8 mouse cellular contexts compared by ENCODE assay signal in genomic region chr5:4496132-4496906, GRCm38 (mm10).
DNase-seq lines count a peak whose midpoint lies in the region; ATAC-seq lines count a peak whose summit lies in the region.

No protein-coding gene starts in this region.

- H3K27me3 ChIP-seq in forebrain, embryonic 11.5 days (ENCODE audit: control insufficient read depth, insufficient read depth, low read length): no peaks in the 10 kb centered on the region
- no peaks in the 10 kb centered on the region for H3K27me3 ChIP-seq in heart, embryonic 15.5 days
- no peaks in the 10 kb centered on the region for H3K27me3 ChIP-seq in stomach, embryonic 14.5 days (ENCODE audit: control insufficient read depth, insufficient read depth, low read length)

- H3K36me3 ChIP-seq in forebrain, embryonic 11.5 days (ENCODE audit: control insufficient read depth, insufficient read depth, low read length): no peaks in the 10 kb centered on the region
- no peaks in the 10 kb centered on the region for H3K36me3 ChIP-seq in heart, embryonic 15.5 days
- H3K36me3 ChIP-seq in stomach, embryonic 14.5 days (ENCODE audit: control insufficient read depth, insufficient read depth, low read length): no peaks in the 10 kb centered on the region

- no peak overlapping the region for H3K4me3 ChIP-seq in forebrain, embryonic 11.5 days (ENCODE audit: low read depth, low read length)
- no peak overlapping the region for H3K4me3 ChIP-seq in heart, embryonic 15.5 days
- no peak overlapping the region for H3K4me3 ChIP-seq in stomach, embryonic 14.5 days (ENCODE audit: low read depth, low read length)

- no peaks in the 10 kb centered on the region for H3K9me3 ChIP-seq in forebrain, embryonic 11.5 days (ENCODE audit: control insufficient read depth, low read length)
- H3K9me3 ChIP-seq in heart, embryonic 15.5 days (replicated peaks): no peaks in the 10 kb centered on the region
- H3K9me3 ChIP-seq in stomach, embryonic 14.5 days (ENCODE audit: control insufficient read depth, low read depth, low read length): no peaks in the 10 kb centered on the region

- H3K9ac ChIP-seq in forebrain, embryonic 11.5 days (ENCODE audit: low read length): no peak overlapping the region
- no peak overlapping the region for H3K9ac ChIP-seq in heart, embryonic 15.5 days
- H3K9ac ChIP-seq in stomach, embryonic 14.5 days (replicated peaks; ENCODE audit: low read depth, low read length): no peak overlapping the region

- peak overlapping the region; percentile 19; the same call in 1 of the 2 replicates for H3K4me2 ChIP-seq in forebrain, embryonic 11.5 days (ENCODE audit: low read depth, low read length, severe bottlenecking)
- H3K4me2 ChIP-seq in heart, embryonic 15.5 days: peak overlapping the region; percentile 47
- peak overlapping the region; percentile 10; the same call in 1 of the 2 replicates for H3K4me2 ChIP-seq in stomach, embryonic 14.5 days (replicated peaks; ENCODE audit: low read depth, low read length)

- DNase-seq in 3134 (ENCODE audit: extremely low read depth, insufficient read length, low spot score): peak; percentile 75
- DNase-seq in adrenal gland, postnatal 36 days: peak; percentile 84 to 86
- no peak for DNase-seq in forebrain, embryonic 11.5 days (ENCODE audit: low spot score)
- peak; percentile 4 to 9 for DNase-seq in kidney, postnatal 36 days
- DNase-seq in lung, postnatal 14 days: peak; percentile 37

- WGBS in forebrain, embryonic 11.5 days: 14% methylated on average over 20 of the region's 20 CpGs
- 26% methylated on average over 20 of the region's 20 CpGs for WGBS in heart, embryonic 15.5 days
- WGBS in stomach, embryonic 14.5 days: 35% methylated on average over 20 of the region's 20 CpGs

- peak; percentile 54; the same call in 1 of the 2 replicates for ATAC-seq in forebrain, embryonic 11.5 days (replicated peaks; ENCODE audit: low FRiP score)
- no peak for ATAC-seq in heart, embryonic 15.5 days (replicated peaks; ENCODE audit: insufficient number of reproducible peaks, insufficient read depth, low FRiP score, low read depth)
- ATAC-seq in stomach, embryonic 14.5 days (ENCODE audit: insufficient number of reproducible peaks, insufficient read depth, low FRiP score, low read depth): no peak
- no peak for ATAC-seq in megakaryocyte-erythroid progenitor cell, adult 5-6 weeks (replicated peaks; ENCODE audit: low FRiP score, low TSS enrichment, poor library complexity, severe bottlenecking)

- H3K27ac ChIP-seq in forebrain, embryonic 11.5 days (ENCODE audit: low read depth, low read length): no peak overlapping the region
- peak overlapping the region; percentile 53 for H3K27ac ChIP-seq in heart, embryonic 15.5 days
- H3K27ac ChIP-seq in stomach, embryonic 14.5 days (ENCODE audit: low read length): peak overlapping the region; percentile 27; the same call in 1 of the 2 replicates

- H3K4me1 ChIP-seq in forebrain, embryonic 11.5 days (replicated peaks; ENCODE audit: control insufficient read depth, insufficient read depth, low read length): peaks cover 9% of the 10 kb centered on the region
- peaks cover 34% of the 10 kb centered on the region for H3K4me1 ChIP-seq in heart, embryonic 15.5 days (replicated peaks)
- peaks cover 22% of the 10 kb centered on the region for H3K4me1 ChIP-seq in stomach, embryonic 14.5 days (ENCODE audit: control insufficient read depth, insufficient read depth, low read length)
